Mouse (Mus musculus) midbrain, embryonic 16.5 days (tissue): ENCODE measurements at regions not wholly inside any gene's neighbourhood (a gene's known extent, or its start where the extent isn't known, plus 50 kb on each side); places are given as distances from the start of the nearest gene placed in this dataset.

ENCODE experiments used
- ATAC-seq: fragments of 200-750 bp; cut with Nextera tagmentation; 2 replicates; pipeline ENCODE4 v1.8.0; 2017; ENCODE audit warnings: moderate TSS enrichment
- H3K27ac ChIP-seq: fragments of 300-500 bp; sonication (generic); 2 replicates; pipeline ENCODE4 v1.5.1; 2014; ENCODE audit warnings: mild to moderate bottlenecking, low read length, mixed read lengths
- H3K27me3 ChIP-seq: fragments of 300-500 bp; sonication (generic); 2 replicates; pipeline ENCODE4 v1.6.1; 2014; ENCODE audit warnings: low read depth, low read length, mixed read lengths; ENCODE audit not compliant: control insufficient read depth, insufficient read depth
- H3K36me3 ChIP-seq: fragments of 300-500 bp; sonication (generic); 2 replicates; pipeline ENCODE4 v1.6.1; 2014; ENCODE audit warnings: mild to moderate bottlenecking, low read length, moderate library complexity, mixed read lengths; ENCODE audit not compliant: control insufficient read depth, insufficient read depth
- H3K4me1 ChIP-seq: fragments of 300-500 bp; sonication (generic); 2 replicates; pipeline ENCODE4 v1.6.1; 2014; ENCODE audit warnings: mild to moderate bottlenecking, low read length, mixed read lengths; ENCODE audit not compliant: control insufficient read depth, insufficient read depth
- H3K4me2 ChIP-seq: fragments of 300-500 bp; sonication (generic); 2 replicates; pipeline ENCODE4 v1.6.1; 2014; ENCODE audit warnings: mild to moderate bottlenecking, low read length, mixed read lengths
- H3K4me3 ChIP-seq: fragments of 300-500 bp; sonication (generic); 2 replicates; pipeline ENCODE4 v1.5.1; 2014; ENCODE audit warnings: low read depth, mild to moderate bottlenecking, low read length, moderate library complexity, mixed read lengths
- H3K9ac ChIP-seq: fragments of 300-500 bp; sonication (generic); 2 replicates; pipeline ENCODE4 v1.6.1; 2014; ENCODE audit warnings: low read depth, low read length, mixed read lengths
- H3K9me3 ChIP-seq: fragments of 300-500 bp; sonication (generic); replicated peaks from 2 replicates; pipeline ENCODE4 v1.6.1; 2014; ENCODE audit warnings: mild to moderate bottlenecking, low read length, mixed read lengths; ENCODE audit not compliant: control insufficient read depth, poor library complexity, severe bottlenecking
- WGBS: fragments of 180-500 bp; shearing (Covaris S2); extraction: QIAGEN DNeasy Blood & Tissue Kit; methylation state at CpG from one replicate; pipeline ENCODE4 v1.1.7; 2014; 5-methylcytosine and 5-hydroxymethylcytosine counted together

DNA sequence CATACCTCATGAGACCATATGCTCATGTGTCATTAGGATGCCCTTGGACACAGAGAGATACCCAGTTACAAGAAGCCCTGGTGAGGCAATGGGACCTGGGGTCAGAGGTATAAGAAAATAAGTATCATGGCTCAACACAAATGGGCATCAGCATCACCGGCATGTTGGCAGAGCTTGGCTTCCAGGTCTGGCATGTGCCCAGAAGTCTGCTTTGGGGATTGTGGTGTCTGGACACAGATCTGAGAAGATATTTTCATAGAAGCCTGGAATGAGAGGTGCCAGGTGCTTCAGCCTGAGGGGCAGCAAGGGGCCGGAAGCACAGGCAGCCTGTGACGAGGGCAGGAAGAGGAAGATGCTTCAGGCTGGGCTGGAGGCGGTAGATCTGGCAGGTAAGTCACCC, 338.7 kb downstream of the Cdh26 start:
- no peaks in the 10 kb centered on the region for H3K9me3 ChIP-seq
- no peaks in the 10 kb centered on the region for H3K36me3 ChIP-seq
- no peaks in the 10 kb centered on the region for H3K4me1 ChIP-seq
- no peak overlapping the region for H3K4me3 ChIP-seq
- no peak overlapping the region for H3K4me2 ChIP-seq
- no peaks in the 10 kb centered on the region for H3K27me3 ChIP-seq
- no peak overlapping the region for H3K9ac ChIP-seq
- no peak for ATAC-seq
- H3K27ac ChIP-seq, result no peak overlapping the region
- 87% methylated on average over 4 of the region's 4 CpGs for WGBS

DNA sequence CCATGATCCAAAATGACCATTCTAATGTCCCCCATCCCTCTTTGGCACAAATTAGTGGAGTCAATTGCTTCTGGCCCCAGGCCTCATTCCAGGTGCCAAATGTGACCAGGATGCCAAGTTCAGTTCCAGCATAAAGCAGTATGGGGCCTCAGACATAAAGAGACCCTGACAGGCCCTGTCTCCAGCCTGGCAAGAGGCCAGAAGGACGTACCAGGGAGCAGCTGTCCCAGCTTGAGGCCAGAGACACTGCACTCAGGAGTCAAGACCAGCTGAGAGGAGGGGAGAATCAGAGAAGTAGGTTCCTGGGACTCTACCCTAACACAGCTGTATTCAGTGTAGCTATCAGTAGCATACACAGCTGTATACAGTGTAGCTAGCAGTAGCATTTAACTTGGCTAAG, 341.1 kb downstream of the Cdh26 start:
- H3K27me3 ChIP-seq, result no peaks in the 10 kb centered on the region
- H3K9me3 ChIP-seq, result no peaks in the 10 kb centered on the region
- H3K27ac ChIP-seq, result no peak overlapping the region
- H3K9ac ChIP-seq, result no peak overlapping the region
- H3K36me3 ChIP-seq, result no peaks in the 10 kb centered on the region
- no peak overlapping the region for H3K4me2 ChIP-seq
- WGBS, result 23% methylated on average over 1 of the region's 1 CpGs
- no peaks in the 10 kb centered on the region for H3K4me1 ChIP-seq
- H3K4me3 ChIP-seq, result no peak overlapping the region
- ATAC-seq, result no peak

DNA sequence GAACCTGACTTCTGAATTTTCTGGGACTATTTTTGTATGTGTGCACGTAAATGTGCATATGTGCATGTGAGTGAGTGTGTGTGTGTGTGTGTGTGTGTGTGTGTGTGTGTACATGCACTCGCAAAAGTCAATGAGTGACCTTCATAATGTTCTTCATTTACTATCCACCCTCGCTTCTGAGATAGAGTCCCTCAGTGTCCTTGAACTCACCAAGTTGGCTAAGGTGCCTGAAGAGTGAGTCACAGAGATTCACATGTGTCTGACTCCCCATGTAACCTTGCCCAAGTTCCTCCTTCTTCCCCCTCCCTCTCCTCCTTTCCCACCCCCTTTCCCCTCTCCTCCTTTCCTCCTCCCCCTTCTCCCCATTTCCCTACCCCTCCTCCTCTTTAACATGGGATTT, 341.6 kb downstream of the Cdh26 start:
- H3K27me3 ChIP-seq, result no peaks in the 10 kb centered on the region
- no peak overlapping the region for H3K4me2 ChIP-seq
- 89% methylated on average over 3 of the region's 3 CpGs for WGBS
- ATAC-seq, result no peak
- no peak overlapping the region for H3K9ac ChIP-seq
- H3K27ac ChIP-seq, result no peak overlapping the region
- no peaks in the 10 kb centered on the region for H3K36me3 ChIP-seq
- no peak overlapping the region for H3K4me3 ChIP-seq
- no peaks in the 10 kb centered on the region for H3K9me3 ChIP-seq
- no peaks in the 10 kb centered on the region for H3K4me1 ChIP-seq

DNA sequence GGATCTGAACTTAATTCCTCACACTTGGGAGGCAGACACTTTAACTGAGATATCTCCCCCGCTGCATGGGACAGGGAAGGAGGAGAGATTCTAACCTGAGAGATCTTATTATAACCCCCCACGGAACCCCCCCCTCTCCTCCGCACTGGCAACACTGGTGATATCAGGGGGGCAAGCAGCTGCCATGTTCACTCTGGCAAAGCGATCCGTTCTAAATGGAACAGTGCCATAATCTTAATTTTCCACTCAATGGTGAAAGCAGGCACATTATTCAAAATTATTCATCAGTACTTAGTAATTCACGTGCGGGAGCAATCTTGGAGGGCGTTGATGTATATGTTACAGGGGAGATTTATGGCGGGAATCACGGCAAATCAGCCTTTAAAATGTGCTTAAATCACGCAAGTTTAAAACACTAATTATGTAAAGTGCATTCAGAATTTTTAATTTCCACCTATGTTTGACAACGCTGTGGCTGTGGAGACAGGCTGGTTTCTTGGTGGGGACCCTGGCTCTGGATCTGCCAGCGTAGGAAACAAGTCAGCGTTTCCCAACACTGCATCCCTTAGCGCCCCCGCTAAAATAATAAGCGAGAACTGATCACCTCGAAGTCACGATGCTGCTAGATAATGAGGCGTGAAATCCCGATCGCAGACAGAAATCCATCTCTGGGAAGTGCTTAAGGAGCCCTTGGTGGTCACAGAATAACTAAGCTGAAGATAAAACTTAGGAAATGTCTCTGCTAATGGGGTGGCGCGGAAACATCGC, 354.7 kb downstream of the Cdh26 start:
- Histone ChIP-seq H3K27ac (no peak overlapping the region), H3K4me3 (no peak overlapping the region), H3K4me2 (peak overlapping the region; percentile 34), H3K4me1 (peaks cover 11% of the 10 kb centered on the region; the same call in 1 of the 2 replicates), H3K27me3 (no peaks in the 10 kb centered on the region), H3K9ac (no peak overlapping the region), H3K9me3 (no peaks in the 10 kb centered on the region), H3K36me3 (no peaks in the 10 kb centered on the region)
- no peak for ATAC-seq
- WGBS, result 40% methylated on average over 25 of the region's 25 CpGs

DNA sequence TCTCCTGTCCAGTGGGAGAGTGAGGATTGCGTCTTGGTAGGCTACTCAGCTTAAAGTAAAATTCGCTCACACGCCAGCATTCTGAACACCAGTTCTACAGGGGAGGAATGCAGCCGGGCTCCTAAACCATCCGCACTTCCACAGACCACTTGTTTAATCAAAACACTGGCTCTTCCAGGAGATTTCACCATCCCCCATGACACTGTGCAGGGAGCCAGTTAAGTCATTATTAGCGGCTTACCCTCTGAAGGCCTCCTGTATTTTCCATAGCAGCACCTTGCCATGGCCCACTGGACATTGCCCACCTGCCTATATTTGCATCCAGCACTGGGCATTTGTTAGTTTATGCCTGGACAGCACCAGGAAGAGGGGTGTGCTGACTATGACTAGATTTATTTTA, 355.5 kb downstream of the Cdh26 start:
- no peak for ATAC-seq
- no peaks in the 10 kb centered on the region for H3K9me3 ChIP-seq
- no peaks in the 10 kb centered on the region for H3K27me3 ChIP-seq
- H3K9ac ChIP-seq, result no peak overlapping the region
- H3K4me1 ChIP-seq, result peaks cover 11% of the 10 kb centered on the region; the same call in 1 of the 2 replicates
- no peaks in the 10 kb centered on the region for H3K36me3 ChIP-seq
- no peak overlapping the region for H3K4me2 ChIP-seq
- no peak overlapping the region for H3K4me3 ChIP-seq
- WGBS, result 42% methylated on average over 6 of the region's 6 CpGs
- no peak overlapping the region for H3K27ac ChIP-seq

DNA sequence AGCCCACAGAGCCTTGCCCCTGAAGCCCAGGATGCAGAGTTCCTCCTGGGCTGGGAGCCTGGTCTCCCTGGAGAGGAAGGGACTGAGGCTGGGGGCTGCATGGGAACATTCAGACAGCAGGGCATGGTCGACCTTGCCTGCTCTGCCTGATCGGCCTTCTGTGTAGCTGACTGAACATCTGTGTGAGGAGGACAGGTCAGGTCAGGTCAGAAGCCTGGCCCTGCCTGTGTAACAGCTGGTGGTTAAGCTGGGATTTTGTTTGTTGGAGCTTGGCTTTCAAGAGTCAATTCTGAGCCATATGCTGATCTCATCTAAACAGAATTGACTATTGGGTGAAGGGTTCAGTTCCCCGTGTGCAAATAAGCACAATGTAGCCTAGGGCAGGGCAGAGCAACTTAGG, 365.5 kb downstream of the Cdh26 start:
- Histone ChIP-seq H3K27me3 (no peaks in the 10 kb centered on the region), H3K36me3 (no peaks in the 10 kb centered on the region), H3K27ac (no peak overlapping the region), H3K9me3 (no peaks in the 10 kb centered on the region), H3K4me2 (no peak overlapping the region), H3K4me1 (no peaks in the 10 kb centered on the region), H3K4me3 (no peak overlapping the region), H3K9ac (no peak overlapping the region)
- no peak for ATAC-seq
- 41% methylated on average over 3 of the region's 3 CpGs for WGBS

DNA sequence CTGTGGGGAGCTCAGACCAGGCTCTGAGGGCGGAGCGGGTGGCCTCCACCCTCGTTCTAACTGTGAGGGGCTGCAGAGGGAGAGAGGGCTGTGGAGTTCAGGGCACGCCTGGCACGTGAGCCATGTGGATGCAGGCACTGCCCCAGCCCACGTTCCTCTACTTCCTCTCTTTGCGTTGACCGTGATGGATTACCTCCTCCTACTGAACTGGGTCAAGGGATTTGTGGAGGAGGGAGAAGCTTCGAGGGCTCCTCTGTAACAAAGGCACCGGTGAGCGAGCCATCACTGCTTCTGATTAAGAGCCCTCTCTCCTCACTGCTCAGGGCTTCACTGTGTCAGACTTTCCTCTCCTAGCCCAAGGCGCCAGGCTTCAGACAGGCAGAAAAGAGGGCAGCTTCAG, 371.1 kb downstream of the Cdh26 start:
- Histone ChIP-seq H3K27me3 (no peaks in the 10 kb centered on the region), H3K9ac (no peak overlapping the region), H3K4me1 (peaks cover 4% of the 10 kb centered on the region; the same call in 1 of the 2 replicates), H3K4me3 (no peak overlapping the region), H3K4me2 (no peak overlapping the region), H3K36me3 (no peaks in the 10 kb centered on the region), H3K9me3 (no peaks in the 10 kb centered on the region), H3K27ac (no peak overlapping the region)
- 54% methylated on average over 12 of the region's 12 CpGs for WGBS
- no peak for ATAC-seq

DNA sequence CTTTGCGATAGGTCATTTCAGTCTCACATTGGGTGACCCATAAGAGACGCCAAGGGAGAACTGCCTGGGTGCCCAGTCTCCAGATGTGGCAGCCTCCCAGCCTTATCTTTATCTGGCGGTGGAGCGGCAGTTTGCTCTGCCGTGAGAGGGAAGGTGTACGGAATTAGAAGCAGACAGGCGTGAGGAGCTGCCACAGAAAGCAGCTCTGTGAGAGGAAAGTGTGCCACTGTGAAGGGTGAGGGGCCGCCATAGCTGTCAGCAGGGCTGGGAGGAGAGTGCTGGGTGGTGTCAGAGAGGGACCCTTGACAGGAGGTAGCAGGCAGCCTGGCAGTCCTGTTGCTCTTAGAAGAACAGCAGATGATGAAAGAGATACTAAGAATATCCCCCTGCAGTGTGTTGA, 375.0 kb downstream of the Cdh26 start:
- Histone ChIP-seq H3K4me1 (peaks cover 4% of the 10 kb centered on the region; the same call in 1 of the 2 replicates), H3K4me2 (no peak overlapping the region), H3K9me3 (no peaks in the 10 kb centered on the region), H3K27ac (no peak overlapping the region), H3K9ac (no peak overlapping the region), H3K4me3 (no peak overlapping the region), H3K27me3 (no peaks in the 10 kb centered on the region), H3K36me3 (no peaks in the 10 kb centered on the region)
- WGBS, result 71% methylated on average over 8 of the region's 8 CpGs
- ATAC-seq, result no peak

DNA sequence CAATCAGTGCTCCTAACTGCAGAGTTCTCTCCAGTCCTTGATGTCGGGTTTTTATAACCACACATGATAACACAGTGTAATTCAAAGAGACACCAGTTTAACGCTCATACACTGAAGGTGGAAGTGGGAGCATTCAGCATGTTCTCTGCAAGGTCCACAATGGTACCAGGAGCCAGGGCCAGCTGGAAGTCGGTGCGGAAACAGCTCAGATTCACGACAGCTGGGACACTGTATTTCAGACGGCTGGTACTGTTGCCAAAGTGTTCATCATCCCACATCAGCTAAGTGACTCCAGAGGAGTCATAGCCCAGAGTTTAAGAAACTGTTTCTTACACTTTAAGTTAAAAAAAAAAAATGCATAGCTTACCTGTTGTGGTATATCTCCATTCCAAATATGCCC, 391.2 kb downstream of the Cdh26 start:
- Histone ChIP-seq H3K4me2 (no peak overlapping the region), H3K27ac (no peak overlapping the region), H3K9me3 (no peaks in the 10 kb centered on the region), H3K4me1 (no peaks in the 10 kb centered on the region), H3K9ac (no peak overlapping the region), H3K27me3 (no peaks in the 10 kb centered on the region), H3K36me3 (no peaks in the 10 kb centered on the region), H3K4me3 (no peak overlapping the region)
- 83% methylated on average over 6 of the region's 6 CpGs for WGBS
- no peak for ATAC-seq
